Mouse (Mus musculus): ENCODE results near the gene Gabra1. TPM values are rescaled to one million over a fixed set of nuclear protein-coding genes. Genes with fewer than 3 reads are reported as not detected.

Gene Gabra1
- not detected for total RNA-seq (2023)

DNA sequence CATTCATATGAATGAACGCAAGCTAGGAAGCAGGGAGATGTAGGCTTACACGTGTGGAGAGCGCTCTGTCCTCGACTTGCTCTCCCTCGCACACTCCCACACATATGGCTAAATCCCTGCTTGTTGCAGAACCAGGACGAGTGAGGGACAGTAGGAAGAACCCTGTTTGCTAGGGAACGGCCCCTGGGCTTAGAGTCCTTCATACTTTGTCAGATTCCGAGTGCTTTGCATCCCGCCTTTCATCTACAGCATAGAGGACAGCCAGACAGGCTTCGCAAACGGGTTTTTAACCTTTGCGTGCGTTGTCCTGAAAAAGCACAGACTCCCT lies at the start of gene Gabra1:
Gene Gabra1 (minus strand): TSS at position 106 of the 328 bp plus-strand sequence.

Other genes starting within 250 kb of the Gabra1 start
- not detected for gene Gabrg2, start 182.1 kb downstream of the Gabra1 start, total RNA-seq (2023)
- not detected for gene Gabra6, start 138.1 kb upstream of the Gabra1 start, total RNA-seq (2023)
- not detected for gene Gabrb2, start 236.8 kb upstream of the Gabra1 start, total RNA-seq (2023)